Mouse (Mus musculus): ENCODE measurements around the gene Bcat1.

- TF ChIP-seq CTCF (IDR thresholded peaks at IDR 0.05; ENCODE audit: extremely low read depth, insufficient read depth, low read length) (no peak), POLR2A (IDR thresholded peaks at IDR 0.05; ENCODE audit: extremely low read depth, insufficient read depth, low read length) (no peak)
These were observed 11.9 kb downstream of the Bcat1 start for GRCm38 (mm10) chr6:145064104-145064503.

All from cortical plate, adult 2 months (tissue).